ENCODE assay signal across 9 mouse cellular contexts in the genomic region with DNA sequence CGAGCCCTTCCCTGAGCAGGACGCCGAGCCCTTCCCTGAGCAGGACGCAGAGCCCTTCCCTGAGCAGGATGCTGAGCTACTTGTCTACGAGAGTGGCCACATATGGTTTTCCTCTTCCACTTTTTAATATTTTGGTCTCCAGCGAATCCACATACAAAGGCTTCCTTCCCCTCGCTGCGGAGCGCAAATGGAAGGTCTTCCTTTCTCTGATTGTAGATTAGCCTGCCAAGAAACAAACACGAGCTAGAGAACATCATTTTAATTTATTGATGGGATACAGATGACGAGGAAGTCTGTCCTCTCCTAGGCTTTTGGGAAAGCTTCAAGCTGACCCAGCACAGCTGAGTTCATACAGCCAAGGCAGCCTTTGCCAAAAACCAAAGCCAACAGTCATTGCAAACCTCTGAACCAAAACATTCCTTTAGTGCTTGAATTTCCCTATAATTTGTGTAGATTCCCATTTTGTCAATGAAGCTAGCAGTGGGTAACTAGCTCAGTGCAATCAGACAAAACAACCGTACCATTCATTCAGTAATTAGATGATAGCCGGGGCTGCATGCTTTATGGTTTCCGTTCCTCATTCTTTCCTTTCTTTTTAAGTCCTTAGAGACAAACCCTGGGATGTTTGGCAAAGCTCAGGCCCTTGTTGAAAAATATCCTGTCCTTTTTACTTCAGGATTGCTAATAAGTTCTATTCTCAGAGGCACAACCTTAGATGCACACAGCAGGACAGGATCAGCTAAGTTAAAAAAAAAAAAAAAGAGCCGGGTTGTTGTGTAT.
DNase-seq lines count a peak whose midpoint lies in the region; ATAC-seq lines count a peak whose summit lies in the region.
"Had no signal": no experiment of that assay in that cellular context is flagged by ENCODE, and none has a peak within 500 bp of the region (broad histone marks: within the 10 kb centered on the region; RNA-seq: fewer than 3 reads in every experiment).

No protein-coding gene starts in this region.

- peak; percentile 10 for DNase-seq in adrenal gland, adult 2 months
- DNase-seq in adrenal gland, postnatal 25 days, result no peak
- DNase-seq in embryonic facial prominence, embryonic 10.5 days (ENCODE audit: low spot score), result peak; percentile 43
- no peak for DNase-seq in spleen, postnatal 4 days (ENCODE audit: low spot score in 2 of 2)
- DNase-seq in cerebellum, adult 9-10 months, result no peak
- no peak for DNase-seq in cerebellum, postnatal 4 days (ENCODE audit: low spot score in 2 of 2)

- ATAC-seq in heart, embryonic 15.5 days (replicated peaks; ENCODE audit: insufficient number of reproducible peaks, insufficient read depth, low FRiP score, low read depth), result peak; percentile 55; the same call in 1 of the 2 replicates
- peak; percentile 92 for ATAC-seq in limb, embryonic 13.5 days (ENCODE audit: low FRiP score, low read depth)

- no peak overlapping the region for H3K4me3 ChIP-seq in embryonic facial prominence, embryonic 10.5 days
- H3K4me3 ChIP-seq in heart, embryonic 15.5 days, result no peak overlapping the region
- no peak overlapping the region for H3K4me3 ChIP-seq in limb, embryonic 13.5 days
- H3K4me3 ChIP-seq: megakaryocyte, embryonic 14.5 days had no signal

- H3K4me2 ChIP-seq in heart, embryonic 15.5 days, result no peak overlapping the region
- H3K4me2 ChIP-seq in limb, embryonic 13.5 days (replicated peaks), result peak overlapping the region; percentile 28

- H3K4me1 ChIP-seq in embryonic facial prominence, embryonic 10.5 days, result peaks cover 24% of the 10 kb centered on the region
- H3K4me1 ChIP-seq in heart, embryonic 15.5 days (replicated peaks), result no peaks in the 10 kb centered on the region
- peaks cover 21% of the 10 kb centered on the region for H3K4me1 ChIP-seq in limb, embryonic 13.5 days
- H3K4me1 ChIP-seq: megakaryocyte, embryonic 14.5 days had no signal

- 52% methylated on average over 15 of the region's 15 CpGs for WGBS in embryonic facial prominence, embryonic 10.5 days
- WGBS in heart, embryonic 15.5 days, result 68% methylated on average over 15 of the region's 15 CpGs
- WGBS in limb, embryonic 13.5 days, result 46% methylated on average over 15 of the region's 15 CpGs

- H3K9me3 ChIP-seq in embryonic facial prominence, embryonic 10.5 days, result peaks cover 3% of the 10 kb centered on the region; the same call in 1 of the 2 replicates
- no peaks in the 10 kb centered on the region for H3K9me3 ChIP-seq in heart, embryonic 15.5 days (replicated peaks)
- H3K9me3 ChIP-seq in limb, embryonic 13.5 days, result no peaks in the 10 kb centered on the region

- H3K27me3 ChIP-seq in embryonic facial prominence, embryonic 10.5 days (replicated peaks; ENCODE audit: low read depth, poor library complexity, severe bottlenecking), result no peaks in the 10 kb centered on the region
- H3K27me3 ChIP-seq in heart, embryonic 15.5 days, result no peaks in the 10 kb centered on the region
- no peaks in the 10 kb centered on the region for H3K27me3 ChIP-seq in limb, embryonic 13.5 days
- H3K27me3 ChIP-seq: megakaryocyte, embryonic 14.5 days had no signal

- H3K27ac ChIP-seq in embryonic facial prominence, embryonic 10.5 days (replicated peaks), result peak overlapping the region; percentile 77
- peak overlapping the region; percentile 64 for H3K27ac ChIP-seq in heart, embryonic 15.5 days
- H3K27ac ChIP-seq in limb, embryonic 13.5 days, result peak overlapping the region; percentile 69

- H3K9ac ChIP-seq in heart, embryonic 15.5 days, result no peak overlapping the region
- H3K9ac ChIP-seq in limb, embryonic 13.5 days, result no peak overlapping the region

- no peaks in the 10 kb centered on the region for H3K36me3 ChIP-seq in embryonic facial prominence, embryonic 10.5 days (replicated peaks)
- H3K36me3 ChIP-seq in heart, embryonic 15.5 days, result no peaks in the 10 kb centered on the region
- H3K36me3 ChIP-seq in limb, embryonic 13.5 days, result no peaks in the 10 kb centered on the region

Comparison
In these comparisons a context has a peak if more than half of its experiments do, and no peak if none do; other contexts are left out.
1. DNase-seq: peak in adrenal gland, adult 2 months (single experiment) and embryonic facial prominence, embryonic 10.5 days (single experiment); none in adrenal gland, postnatal 25 days (single experiment), spleen, postnatal 4 days (0 of 2), cerebellum, adult 9-10 months (single experiment) and cerebellum, postnatal 4 days (0 of 2).
2. Peak in every context shown above with its lines, with median percentiles within 50 percentile points of each other: H3K27ac ChIP-seq.